In genomic region chr6:34544207-34544602, GRCm38 (mm10) we compare ENCODE assay signal across 13 mouse cellular contexts. TPM values are rescaled to one million over a fixed set of nuclear protein-coding genes. Genes with fewer than 3 reads are reported as not detected.
A peak's percentile ranks its signal among the peaks of the same experiment; 100 is the strongest.
DNase-seq lines count a peak whose midpoint lies in the region; ATAC-seq and TF ChIP-seq lines count a peak whose summit lies in the region.
"Had no signal": no experiment of that assay in that cellular context is flagged by ENCODE, and none has a peak within 500 bp of the region (broad histone marks: within the 10 kb centered on the region; RNA-seq: fewer than 3 reads in every experiment).

No protein-coding gene starts in this region.

- DNase-seq in heart, embryonic 10.5 days (ENCODE audit: low spot score): no peak
- DNase-seq in heart, adult 11 months: no peak
- DNase-seq in lung, postnatal 36 days: peak; percentile 21
- no peak for DNase-seq in lung, postnatal 4 days
- DNase-seq in limb, embryonic 14.5 days (ENCODE audit: low spot score): peak; percentile 55
- DNase-seq in urinary bladder, postnatal 10 days (ENCODE audit: low spot score): no peak
- DNase-seq in right cerebral cortex, postnatal 25 days: no peak
- DNase-seq: cerebellum, adult 11 months; cerebellum, postnatal 25 days had no signal

- H3K9me3 ChIP-seq in heart, embryonic 10.5 days: no peaks in the 10 kb centered on the region
- no peaks in the 10 kb centered on the region for H3K9me3 ChIP-seq in embryonic facial prominence, embryonic 15.5 days (replicated peaks)
- H3K9me3 ChIP-seq in limb, embryonic 14.5 days (ENCODE audit: control insufficient read depth, low read length): no peaks in the 10 kb centered on the region
- H3K9me3 ChIP-seq: forebrain, embryonic 13.5 days; liver, embryonic 15.5 days had no signal

- no peak for ATAC-seq in embryonic facial prominence, embryonic 15.5 days (ENCODE audit: insufficient number of reproducible peaks, low FRiP score, low TSS enrichment, low read depth)
- ATAC-seq in limb, embryonic 14.5 days (ENCODE audit: low FRiP score, low read depth): peak; percentile 53; the same call in 1 of the 2 replicates
- ATAC-seq: forebrain, embryonic 13.5 days had no signal

- peaks cover 19% of the 10 kb centered on the region for H3K4me1 ChIP-seq in heart, embryonic 10.5 days
- H3K4me1 ChIP-seq in embryonic facial prominence, embryonic 15.5 days: peaks cover 34% of the 10 kb centered on the region
- H3K4me1 ChIP-seq in limb, embryonic 14.5 days (ENCODE audit: control insufficient read depth, insufficient read depth, low read length): peaks cover 18% of the 10 kb centered on the region
- H3K4me1 ChIP-seq: liver, embryonic 15.5 days had no signal

- no peaks in the 10 kb centered on the region for H3K36me3 ChIP-seq in heart, embryonic 10.5 days
- H3K36me3 ChIP-seq in embryonic facial prominence, embryonic 15.5 days: no peaks in the 10 kb centered on the region
- no peaks in the 10 kb centered on the region for H3K36me3 ChIP-seq in limb, embryonic 14.5 days (ENCODE audit: control insufficient read depth, insufficient read depth, low read length)
- H3K36me3 ChIP-seq: liver, embryonic 15.5 days had no signal

- no peak for TF ChIP-seq POLR2A in limb, embryonic 14.5 days (IDR thresholded peaks at IDR 0.05; ENCODE audit: borderline replicate concordance, extremely low read depth, insufficient read depth, insufficient read length)

- 0 out of 2 replicates have a peak overlapping the region, but pooled peaks have one; percentile 22 for H3K27ac ChIP-seq in heart, embryonic 10.5 days
- H3K27ac ChIP-seq in embryonic facial prominence, embryonic 15.5 days (replicated peaks): peak overlapping the region; percentile 68
- no peak overlapping the region for H3K27ac ChIP-seq in limb, embryonic 14.5 days (replicated peaks; ENCODE audit: low read depth, low read length)
- H3K27ac ChIP-seq: forebrain, embryonic 13.5 days; liver, embryonic 15.5 days had no signal

- no peaks in the 10 kb centered on the region for H3K27me3 ChIP-seq in heart, embryonic 10.5 days (ENCODE audit: insufficient read depth, poor library complexity, severe bottlenecking)
- no peaks in the 10 kb centered on the region for H3K27me3 ChIP-seq in embryonic facial prominence, embryonic 15.5 days
- H3K27me3 ChIP-seq in limb, embryonic 14.5 days (ENCODE audit: control insufficient read depth, insufficient read depth, low read length): no peaks in the 10 kb centered on the region
- H3K27me3 ChIP-seq: CH12.LX; forebrain, embryonic 13.5 days had no signal

- H3K9ac ChIP-seq in embryonic facial prominence, embryonic 15.5 days: no peak overlapping the region
- H3K9ac ChIP-seq in limb, embryonic 14.5 days (ENCODE audit: low read depth, low read length, severe bottlenecking): no peak overlapping the region
- H3K9ac ChIP-seq: forebrain, embryonic 13.5 days; liver, embryonic 15.5 days had no signal

- no peak overlapping the region for H3K4me3 ChIP-seq in heart, embryonic 10.5 days
- no peak overlapping the region for H3K4me3 ChIP-seq in embryonic facial prominence, embryonic 15.5 days (replicated peaks)
- H3K4me3 ChIP-seq in limb, embryonic 14.5 days (replicated peaks; ENCODE audit: low read length): no peak overlapping the region
- H3K4me3 ChIP-seq: forebrain, embryonic 13.5 days; liver, embryonic 15.5 days had no signal

- peak overlapping the region; percentile 22 for H3K4me2 ChIP-seq in embryonic facial prominence, embryonic 15.5 days (replicated peaks)
- no peak overlapping the region for H3K4me2 ChIP-seq in limb, embryonic 14.5 days (replicated peaks; ENCODE audit: low read depth, low read length, severe bottlenecking)
- H3K4me2 ChIP-seq: liver, embryonic 15.5 days had no signal

- WGBS in heart, embryonic 10.5 days: 80% methylated on average over 10 of the region's 10 CpGs
- 30% methylated on average over 10 of the region's 10 CpGs for WGBS in embryonic facial prominence, embryonic 15.5 days
- 57% methylated on average over 10 of the region's 10 CpGs for WGBS in limb, embryonic 14.5 days

RNA-seq across cellular contexts. Expression of gene Cald1, which starts 54.1 kb away (rescaled TPM):
- 123 and 189 TPM in 2 replicates for polyA plus RNA-seq in heart, embryonic 10.5 days (2016; fragmentation: Nextera tagmentation; extraction: Ambion mirVana)
- 290 and 306 TPM in 2 replicates for polyA plus RNA-seq in embryonic facial prominence, embryonic 15.5 days (2015; fragmentation: Nextera tagmentation; extraction: Ambion mirVana)
- 104 and 127 TPM in 2 replicates for polyA plus RNA-seq in limb, embryonic 14.5 days (2012; rRNA removed)
- 231 and 262 TPM in 2 replicates for polyA plus RNA-seq in limb, embryonic 14.5 days (2014; fragmentation: Nextera tagmentation; extraction: Ambion mirVana)

Comparison
In these comparisons a context has a peak if more than half of its experiments do, and no peak if none do; other contexts are left out.
1. DNase-seq: peak in lung, postnatal 36 days (single experiment) and limb, embryonic 14.5 days (single experiment); none in heart, embryonic 10.5 days (single experiment), heart, adult 11 months (single experiment), lung, postnatal 4 days (0 of 2), urinary bladder, postnatal 10 days (single experiment) and right cerebral cortex, postnatal 25 days (single experiment).